Mouse (Mus musculus) adrenal gland, postnatal 14 days (tissue): ENCODE data around the gene Smap1. TPM values are rescaled to one million over a fixed set of nuclear protein-coding genes. Genes with fewer than 3 reads are reported as not detected.

ENCODE experiments used
- DNase-seq: peaks from one replicate; pipeline ENCODE4 v3.0.0; 2021; ENCODE audit warnings: mixed read lengths
- total RNA-seq: library from RNA; stranded (reverse); gene quantifications from 2 replicates; pipeline ENCODE4 v1.2.3, GENCODE M21; 2021

Gene Smap1
- total RNA-seq, 1 experiment from 2014 or later = 79.4 TPM

- no peak for DNase-seq
These were observed 87.3 kb downstream of the Smap1 start for GRCm38 (mm10) chr1:23834819-23835218.

DNA sequence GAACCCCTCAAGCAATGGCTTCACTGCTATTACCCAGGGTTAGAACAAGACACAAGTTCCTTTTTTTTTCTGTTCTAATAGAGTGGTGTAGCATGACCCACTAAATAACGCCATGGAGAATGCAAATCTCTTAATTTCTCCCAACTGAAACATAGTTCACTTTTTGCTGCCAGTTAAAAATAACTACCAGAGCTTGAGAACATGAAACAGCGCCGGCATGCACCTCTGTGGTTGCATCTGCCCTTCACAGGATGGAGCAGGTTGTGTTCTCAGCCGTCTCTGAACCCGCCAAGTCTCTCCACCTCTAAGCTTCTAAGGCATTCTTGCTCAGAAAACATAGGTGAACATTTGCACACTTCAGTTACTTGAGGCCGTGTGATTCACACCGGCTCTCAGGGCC lies 87.9 kb downstream of the Smap1 start:
- DNase-seq = no peak

- DNase-seq = peak; percentile 61
These were observed 95.0 kb downstream of the Smap1 start for GRCm38 (mm10) chr1:23826887-23827758.

- no peak for DNase-seq
These were observed 100.5 kb downstream of the Smap1 start for GRCm38 (mm10) chr1:23821615-23822014.

- no peak for DNase-seq
These were observed 123.8 kb downstream of the Smap1 start for GRCm38 (mm10) chr1:23798306-23798705.

Other genes starting within 250 kb of the Smap1 start
- not detected in 2 replicates for gene B3gat2, start 160.6 kb downstream of the Smap1 start, total RNA-seq
- gene Sdhaf4, start 83.3 kb upstream of the Smap1 start, total RNA-seq = 54.9 and 57.5 TPM in 2 replicates
- gene Fam135a, start 178.0 kb upstream of the Smap1 start, total RNA-seq = 18.8 and 22.0 TPM in 2 replicates